Mouse (Mus musculus) liver, adult 2 months (tissue): Measurements from ENCODE around the gene Kcnb1. TPM values are rescaled to one million over a fixed set of nuclear protein-coding genes. Genes with fewer than 3 reads are reported as not detected.

Experiments used
- DNase-seq: peaks from one replicate; pipeline ENCODE4 v3.0.0-alpha.2; 2011; ENCODE audit warnings: low read depth, low spot score; ENCODE audit errors: extremely low read depth
- H3K27ac ChIP-seq: fragments of 200-500 bp; replicated peaks from 2 replicates; pipeline ENCODE4 v1.5.1; 2012; ENCODE audit warnings: low read depth, mild to moderate bottlenecking, control low read depth, inconsistent platforms, low read length; ENCODE audit not compliant: insufficient read depth
- H3K27me3 ChIP-seq: fragments of 200-500 bp; 2 replicates; pipeline ENCODE4 v1.6.1; 2012; ENCODE audit warnings: mild to moderate bottlenecking, moderate library complexity, low read length, inconsistent platforms; ENCODE audit not compliant: control insufficient read depth, insufficient read depth
- H3K36me3 ChIP-seq: fragments of 200-500 bp; 2 replicates; pipeline ENCODE4 v1.6.1; 2012; ENCODE audit warnings: low read length, inconsistent platforms; ENCODE audit not compliant: control insufficient read depth, insufficient read depth
- H3K4me1 ChIP-seq: fragments of 200-500 bp; 2 replicates; pipeline ENCODE4 v1.6.1; 2011; ENCODE audit warnings: low read length; ENCODE audit not compliant: control insufficient read depth, insufficient read depth
- H3K4me3 ChIP-seq: fragments of 200-500 bp; 2 replicates; pipeline ENCODE4 v1.5.1; 2011; ENCODE audit warnings: low read depth, mild to moderate bottlenecking, control low read depth, low read length, moderate library complexity; ENCODE audit not compliant: insufficient read depth
- H3K79me2 ChIP-seq: fragments of 200-500 bp; 2 replicates; pipeline ENCODE4 v1.6.1; 2012; ENCODE audit warnings: inconsistent platforms, mild to moderate bottlenecking, low read length, moderate library complexity; ENCODE audit not compliant: control insufficient read depth, insufficient read depth
- H3K9ac ChIP-seq: fragments of 200-500 bp; 2 replicates; pipeline ENCODE4 v1.6.1; 2012; ENCODE audit warnings: low read depth, mild to moderate bottlenecking, control low read depth, inconsistent platforms, low read length
- CTCF ChIP-seq: fragments of 200-500 bp; IDR thresholded peaks from 2 replicates; pipeline ENCODE4 v1.5.1; 2011; ENCODE audit warnings: low read depth, low read length, control low read depth
- POLR2A ChIP-seq: fragments of 200-500 bp; IDR thresholded peaks from 2 replicates; pipeline ENCODE4 v1.6.1; 2011; ENCODE audit warnings: low read length, control low read depth; ENCODE audit not compliant: insufficient read depth; ENCODE audit errors: extremely low read depth
- WGBS: fragments of 180-500 bp; shearing (Covaris S2); methylation state at CpG from one replicate; pipeline ENCODE4 v1.1.7; 2018; 5-methylcytosine and 5-hydroxymethylcytosine counted together
- polyA plus RNA-seq: library from polyadenylated mRNA; depleted of rRNA; stranded (reverse); fragments of >200 nt; gene quantifications from 2 replicates; pipeline ENCODE4 v1.2.3, GENCODE M21; 2012
- total RNA-seq: library from RNA; depleted of rRNA; stranded (reverse); fragments of >200 nt; gene quantifications from 2 replicates; pipeline ENCODE4 v1.2.3, GENCODE M21; 2014

Gene Kcnb1
- total and polyA plus RNA-seq, 2 experiments = 0.32 to 0.83 TPM

DNA sequence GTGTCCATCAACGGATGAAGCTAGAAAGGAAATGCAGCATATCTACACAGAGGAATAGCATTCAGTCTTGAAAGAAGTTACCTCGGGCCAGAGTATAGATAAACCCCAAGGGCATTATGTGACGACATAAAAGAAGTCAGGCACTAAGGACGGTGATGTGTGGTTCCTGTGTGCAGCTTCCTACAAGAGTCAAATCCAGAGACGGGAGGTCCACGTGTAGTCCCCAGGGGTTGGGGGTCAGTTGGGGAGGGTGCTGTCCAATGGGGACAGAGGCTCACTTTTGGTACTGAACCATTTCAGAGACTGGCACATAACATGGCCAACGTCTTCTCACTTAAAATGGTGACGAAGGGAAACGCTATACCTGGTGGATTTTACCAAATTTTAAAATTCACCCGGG lies 10.7 kb downstream of the Kcnb1 start:
- no peak for DNase-seq
- Histone ChIP-seq H3K4me3 (no peak overlapping the region), H3K27ac (no peak overlapping the region), H3K9ac (no peak overlapping the region), H3K27me3 (no peaks in the 10 kb centered on the region), H3K4me1 (no peaks in the 10 kb centered on the region), H3K36me3 (no peaks in the 10 kb centered on the region), H3K79me2 (no peaks in the 10 kb centered on the region)
- TF ChIP-seq POLR2A (no peak), CTCF (no peak)
- 83% methylated on average over 10 of the region's 10 CpGs for WGBS

DNA sequence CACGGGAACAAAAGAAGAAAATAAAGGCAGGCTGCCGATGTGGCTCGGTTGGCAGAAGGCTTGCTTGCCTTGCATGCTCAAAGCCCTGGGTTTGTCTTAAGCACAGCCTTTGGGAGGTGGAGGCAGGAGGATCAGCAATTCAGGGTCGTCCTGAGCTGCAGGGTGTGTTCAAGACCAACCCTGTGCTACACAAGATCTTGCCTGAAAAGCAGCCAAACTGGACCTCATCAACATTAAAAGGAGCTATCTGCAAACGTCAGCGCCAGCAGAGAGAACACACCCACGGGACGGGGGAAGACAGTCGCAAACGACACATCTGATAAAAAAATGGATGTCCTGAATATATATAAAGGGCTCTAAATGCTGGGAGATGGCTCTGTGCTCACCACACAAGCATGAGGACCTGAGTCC lies 12.7 kb downstream of the Kcnb1 start:
- peaks cover 3% of the 10 kb centered on the region; the same call in 1 of the 2 replicates for H3K4me1 ChIP-seq
- no peaks in the 10 kb centered on the region for H3K36me3 ChIP-seq
- DNase-seq = no peak
- H3K4me3 ChIP-seq = no peak overlapping the region
- no peak overlapping the region for H3K27ac ChIP-seq
- no peak overlapping the region for H3K9ac ChIP-seq
- no peak for TF ChIP-seq CTCF
- no peak for TF ChIP-seq POLR2A
- H3K79me2 ChIP-seq = no peaks in the 10 kb centered on the region
- 71% methylated on average over 10 of the region's 10 CpGs for WGBS
- H3K27me3 ChIP-seq = no peaks in the 10 kb centered on the region

DNA sequence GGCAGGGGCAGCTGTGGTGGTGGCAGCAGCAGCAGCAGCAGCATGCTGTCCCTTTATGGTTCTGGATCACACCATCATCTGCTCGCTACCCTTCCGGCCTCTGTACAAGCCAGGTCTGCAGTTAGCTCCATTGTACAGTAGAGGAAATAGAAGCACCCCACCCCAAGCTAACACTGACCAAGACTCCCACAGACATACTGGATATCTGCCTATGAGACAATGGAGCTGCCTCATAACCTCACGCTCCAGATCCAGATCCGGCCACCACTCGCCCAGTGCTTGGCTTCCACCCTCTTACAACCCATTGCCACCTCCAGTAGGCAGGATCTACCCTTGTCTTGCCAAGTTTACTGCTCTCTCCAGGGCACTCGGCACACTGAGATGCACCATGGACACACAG lies 14.7 kb downstream of the Kcnb1 start:
- Histone ChIP-seq H3K27me3 (no peaks in the 10 kb centered on the region), H3K79me2 (no peaks in the 10 kb centered on the region), H3K36me3 (no peaks in the 10 kb centered on the region), H3K4me1 (peaks cover 3% of the 10 kb centered on the region; the same call in 1 of the 2 replicates), H3K27ac (peak overlapping the region; percentile 15; the same call in 1 of the 2 replicates), H3K9ac (no peak overlapping the region), H3K4me3 (no peak overlapping the region)
- DNase-seq = no peak
- TF ChIP-seq CTCF (no peak), POLR2A (no peak)
- 78% methylated on average over 6 of the region's 6 CpGs for WGBS

- H3K9ac ChIP-seq = no peak overlapping the region
- no peaks in the 10 kb centered on the region for H3K79me2 ChIP-seq
- TF ChIP-seq CTCF (no peak), POLR2A (no peak)
- no peak overlapping the region for H3K27ac ChIP-seq
- no peak for DNase-seq
- no peaks in the 10 kb centered on the region for H3K27me3 ChIP-seq
- WGBS = 82% methylated on average over 5 of the region's 5 CpGs
- H3K4me1 ChIP-seq = peaks cover 3% of the 10 kb centered on the region; the same call in 1 of the 2 replicates
- no peaks in the 10 kb centered on the region for H3K36me3 ChIP-seq
- no peak overlapping the region for H3K4me3 ChIP-seq
These were observed 16.7 kb downstream of the Kcnb1 start for GRCm38 (mm10) chr2:167173051-167173875.

GRCm38 (mm10) chr2:167167515-167168212 lies 22.3 kb downstream of the Kcnb1 start:
- WGBS = 58% methylated on average over 11 of the region's 11 CpGs
- no peak overlapping the region for H3K27ac ChIP-seq
- H3K4me1 ChIP-seq = no peaks in the 10 kb centered on the region
- no peak for DNase-seq
- no peak for TF ChIP-seq CTCF
- no peak for TF ChIP-seq POLR2A
- H3K27me3 ChIP-seq = no peaks in the 10 kb centered on the region
- no peak overlapping the region for H3K4me3 ChIP-seq
- H3K79me2 ChIP-seq = no peaks in the 10 kb centered on the region
- H3K9ac ChIP-seq = no peak overlapping the region
- no peaks in the 10 kb centered on the region for H3K36me3 ChIP-seq

DNA sequence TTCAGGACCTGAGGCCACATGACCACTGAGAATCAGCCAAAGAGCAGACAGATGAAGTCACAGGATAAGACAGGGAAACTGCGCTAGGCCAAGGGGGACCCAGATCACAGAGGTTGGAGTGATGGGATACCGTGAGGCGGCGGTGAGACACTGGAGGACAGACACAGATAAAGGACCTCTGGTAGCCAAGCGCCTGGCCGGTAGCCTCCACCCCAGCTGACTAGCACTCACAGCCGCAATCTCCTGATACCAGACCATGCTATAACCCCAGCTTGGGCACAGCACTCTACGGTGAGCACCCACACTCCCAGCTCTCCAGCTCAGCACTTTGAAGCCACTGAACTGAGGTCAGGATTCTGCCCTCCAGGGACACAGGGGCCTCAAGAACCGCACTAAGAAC lies 26.4 kb downstream of the Kcnb1 start:
- Histone ChIP-seq H3K79me2 (no peaks in the 10 kb centered on the region), H3K9ac (no peak overlapping the region), H3K4me1 (no peaks in the 10 kb centered on the region), H3K27me3 (no peaks in the 10 kb centered on the region), H3K4me3 (no peak overlapping the region), H3K36me3 (no peaks in the 10 kb centered on the region), H3K27ac (no peak overlapping the region)
- no peak for DNase-seq
- no peak for TF ChIP-seq POLR2A
- no peak for TF ChIP-seq CTCF
- WGBS = 90% methylated on average over 9 of the region's 9 CpGs
